Mouse (Mus musculus): ENCODE measurements around the gene Prkar1a.

Prkar1a gene

DNA sequence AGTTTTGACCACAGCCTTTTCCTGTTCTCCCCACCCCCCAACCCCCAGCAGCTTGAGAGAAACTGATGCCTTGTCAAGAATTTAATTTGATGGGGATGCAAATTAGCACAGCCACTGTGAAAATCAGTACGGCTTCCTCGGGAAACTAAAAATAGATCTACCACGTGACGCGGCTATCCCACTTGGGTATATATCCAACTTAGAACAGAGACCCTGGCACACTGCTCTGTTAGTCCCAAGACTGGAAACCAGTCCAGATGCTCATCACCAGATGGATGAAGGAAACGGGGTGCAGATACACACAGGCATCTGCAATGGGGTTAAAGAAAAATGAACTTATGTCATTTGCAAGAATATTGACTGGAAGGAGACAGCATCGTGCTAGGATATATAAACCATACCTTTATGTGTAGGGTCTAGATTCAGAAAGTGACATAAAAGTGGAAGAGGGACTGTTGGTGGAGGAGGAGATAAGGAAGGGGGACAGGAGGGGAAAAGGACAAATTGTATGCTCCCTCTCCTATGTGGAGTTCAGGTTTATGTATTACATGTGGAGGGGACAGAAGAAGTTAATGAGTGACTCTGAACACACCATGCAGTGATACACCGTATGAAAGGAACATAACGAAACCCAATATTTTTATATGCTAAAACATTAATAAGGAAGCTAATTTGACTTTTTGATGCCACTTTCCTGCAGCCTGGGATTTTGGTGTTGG lies 56.3 kb downstream of the Prkar1a start:
- no peak for DNase-seq (ENCODE audit: low read depth, low spot score)

GRCm38 (mm10) chr11:109706055-109706412 lies 56.8 kb downstream of the Prkar1a start:
- DNase-seq (ENCODE audit: low read depth, low spot score): no peak

DNA sequence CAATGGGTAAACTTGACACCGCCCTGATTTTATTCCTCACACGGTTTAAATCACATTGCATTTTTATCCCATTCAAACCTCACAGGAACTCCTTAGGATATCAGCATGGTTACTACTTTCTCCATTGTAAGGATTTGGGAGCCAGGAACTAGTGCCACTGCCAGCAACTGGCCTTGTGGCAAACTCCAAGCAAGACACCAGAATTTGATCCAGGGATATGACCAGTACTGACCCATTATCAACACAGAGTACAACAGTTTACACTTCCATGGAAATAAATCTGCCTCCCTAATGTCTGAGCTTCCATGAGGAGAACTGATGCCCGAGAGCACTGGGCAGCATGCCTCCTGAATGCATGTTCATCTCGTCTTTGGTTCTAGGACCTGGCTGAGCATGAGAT lies 57.4 kb downstream of the Prkar1a start:
- no peak for DNase-seq (ENCODE audit: low read depth, low spot score)

GRCm38 (mm10) chr11:109707442-109707841 lies 58.2 kb downstream of the Prkar1a start:
- no peak for DNase-seq (ENCODE audit: low read depth, low spot score)

GRCm38 (mm10) chr11:109708786-109709185 lies 59.6 kb downstream of the Prkar1a start:
- DNase-seq (ENCODE audit: low read depth, low spot score): no peak

DNA sequence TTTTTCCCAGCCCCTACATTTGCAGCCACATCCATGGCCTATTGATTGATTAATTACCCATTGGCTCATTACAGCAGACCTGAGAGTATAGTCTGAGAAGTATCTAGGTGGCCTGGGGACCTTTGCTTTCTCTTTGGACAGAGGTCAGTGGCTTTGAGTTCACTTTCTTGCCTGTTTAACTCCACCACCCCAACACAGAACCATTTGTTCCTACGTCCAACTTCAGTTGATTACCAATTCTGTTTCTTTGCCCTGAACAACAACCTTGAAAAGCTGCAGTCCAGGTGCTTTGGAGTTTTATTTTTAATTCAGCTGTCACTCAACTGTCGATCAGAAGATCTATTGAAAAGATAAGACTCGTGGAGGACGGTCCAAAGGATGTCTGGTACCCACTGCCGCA lies 60.3 kb downstream of the Prkar1a start:
- DNase-seq (ENCODE audit: low read depth, low spot score): no peak

DNA sequence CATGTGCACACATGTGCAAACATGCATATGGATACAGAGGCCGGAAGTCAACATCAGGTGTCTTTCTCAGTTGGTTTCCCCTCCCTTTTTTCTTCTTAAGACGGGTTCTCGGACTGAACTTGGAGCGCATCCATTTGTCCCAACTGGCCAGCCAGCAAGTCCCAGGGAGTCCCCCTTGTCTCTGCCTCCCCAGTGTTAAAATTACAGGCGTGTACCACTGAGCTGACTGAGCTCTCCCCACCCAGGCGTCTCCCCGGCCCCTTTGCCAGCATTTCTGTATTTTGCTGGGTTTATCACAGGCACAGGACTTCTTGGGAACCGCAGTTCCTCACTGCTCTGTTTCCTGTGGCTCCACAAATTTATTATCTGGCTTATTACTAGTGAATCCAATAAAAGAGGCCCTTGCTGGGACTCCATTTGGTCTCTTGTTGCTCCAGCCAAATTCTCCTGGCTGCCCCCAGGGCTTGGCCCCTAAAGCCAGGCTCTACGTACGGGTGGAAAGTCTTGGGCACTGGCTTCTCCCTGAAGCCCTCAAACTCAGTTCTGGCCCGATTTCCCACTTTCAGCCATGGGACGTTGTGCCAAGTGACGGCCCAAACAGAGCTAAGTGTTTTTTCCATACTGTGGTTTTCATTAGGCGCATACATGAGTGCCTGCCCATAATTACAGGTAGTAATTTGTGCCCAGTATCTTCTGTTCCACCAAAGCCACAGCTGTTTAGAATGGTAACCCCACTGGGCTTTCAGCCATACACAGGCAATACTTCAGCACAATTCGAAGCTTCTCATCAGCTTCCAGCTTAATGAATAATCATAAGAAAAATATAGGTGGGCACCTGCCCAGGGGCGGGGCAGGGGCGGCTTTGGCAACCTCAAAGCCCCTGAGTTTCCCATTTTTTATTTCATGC lies 65.4 kb downstream of the Prkar1a start:
- no peak for DNase-seq (ENCODE audit: low read depth, low spot score)

- DNase-seq (ENCODE audit: low read depth, low spot score): no peak
Measured at GRCm38 (mm10) chr11:109715311-109715781, 66.1 kb downstream of the Prkar1a start.

DNA sequence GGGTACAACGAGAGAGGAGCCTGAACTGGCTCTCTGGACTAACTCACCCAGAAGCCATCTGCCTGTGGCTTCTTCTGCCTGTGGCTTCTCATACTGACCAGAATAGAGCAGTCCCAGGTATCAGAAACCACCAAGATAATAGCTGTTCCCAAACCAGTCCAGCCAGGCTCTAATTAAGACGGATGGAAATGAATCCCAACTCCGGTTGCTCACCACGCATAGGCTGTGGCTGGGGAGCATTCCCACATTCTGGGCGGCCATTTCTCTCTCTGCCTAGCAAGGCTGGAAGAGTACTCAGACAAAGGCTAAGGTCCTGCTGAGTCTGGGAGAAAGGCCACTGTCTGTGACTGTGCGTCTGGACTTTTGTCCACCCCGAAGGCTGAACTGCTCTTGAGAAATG lies 67.8 kb downstream of the Prkar1a start:
- DNase-seq (ENCODE audit: low read depth, low spot score): no peak

DNA sequence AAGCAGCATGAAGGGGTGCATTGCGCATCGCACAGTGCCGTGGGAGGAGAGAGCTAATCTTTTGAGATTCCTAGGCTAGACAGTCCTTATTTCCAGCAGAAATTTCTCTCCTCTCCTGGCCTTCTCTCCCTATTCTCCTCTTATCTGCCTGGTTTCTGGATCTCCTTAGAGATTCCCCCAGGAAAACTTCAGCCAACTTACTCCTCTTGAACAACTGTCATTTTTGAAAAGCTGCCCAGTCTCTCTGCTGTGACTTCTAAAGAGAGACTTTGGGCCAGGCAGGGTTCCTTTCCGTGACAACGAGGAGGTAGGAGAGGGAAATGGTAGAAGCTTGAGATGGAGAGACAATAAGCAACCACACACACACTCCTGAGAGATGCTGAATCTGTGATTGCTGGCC lies 68.2 kb downstream of the Prkar1a start:
- DNase-seq (ENCODE audit: low read depth, low spot score): no peak

- DNase-seq (ENCODE audit: low read depth, low spot score): no peak
Measured at GRCm38 (mm10) chr11:109717966-109718895, 69.0 kb downstream of the Prkar1a start.
